8 mouse cellular contexts compared by ENCODE assay signal in genomic region chr8:46010306-46010705, GRCm38 (mm10). TPM values are rescaled to one million over a fixed set of nuclear protein-coding genes. Genes with fewer than 3 reads are reported as not detected.
DNase-seq lines count a peak whose midpoint lies in the region; ATAC-seq and TF ChIP-seq lines count a peak whose summit lies in the region.

No protein-coding gene starts in this region.

- DNase-seq in kidney, adult 18-20 months, result no peak
- no peak for DNase-seq in forebrain, embryonic 11.5 days (ENCODE audit: low spot score)
- DNase-seq in kidney, postnatal 10 days, result peak; percentile 35
- DNase-seq in ovary, adult 18-20 months (ENCODE audit: low spot score), result no peak
- DNase-seq in adrenal gland, adult 8-10 months, result no peak
- DNase-seq in layer of hippocampus, postnatal 25 days (ENCODE audit: extremely low spot score in 1 of 2, low spot score in 1 of 2), result no peak

- peak; percentile 35; the same call in 1 of the 2 replicates for ATAC-seq in kidney, embryonic 14.5 days (ENCODE audit: low FRiP score, low TSS enrichment)
- no peak for ATAC-seq in forebrain, embryonic 11.5 days (replicated peaks; ENCODE audit: low FRiP score)

- no peaks in the 10 kb centered on the region for H3K36me3 ChIP-seq in kidney, embryonic 14.5 days (ENCODE audit: control insufficient read depth, insufficient read depth, low read length)
- H3K36me3 ChIP-seq in forebrain, embryonic 11.5 days (ENCODE audit: control insufficient read depth, insufficient read depth, low read length), result no peaks in the 10 kb centered on the region
- H3K36me3 ChIP-seq in myocyte (ENCODE audit: control insufficient read depth, insufficient read depth), result no peaks in the 10 kb centered on the region

- H3K9me3 ChIP-seq in kidney, embryonic 14.5 days (ENCODE audit: control insufficient read depth, low read length), result no peaks in the 10 kb centered on the region
- H3K9me3 ChIP-seq in forebrain, embryonic 11.5 days (ENCODE audit: control insufficient read depth, low read length), result no peaks in the 10 kb centered on the region

- H3K27ac ChIP-seq in kidney, embryonic 14.5 days (ENCODE audit: low read depth, low read length), result no peak overlapping the region
- no peak overlapping the region for H3K27ac ChIP-seq in forebrain, embryonic 11.5 days (ENCODE audit: low read depth, low read length)

- H3K4me1 ChIP-seq in kidney, embryonic 14.5 days (ENCODE audit: control insufficient read depth, insufficient read depth, low read length), result no peaks in the 10 kb centered on the region
- peaks cover 5% of the 10 kb centered on the region; the same call in 1 of the 2 replicates for H3K4me1 ChIP-seq in forebrain, embryonic 11.5 days (replicated peaks; ENCODE audit: control insufficient read depth, insufficient read depth, low read length)

- no peaks in the 10 kb centered on the region for H3K27me3 ChIP-seq in kidney, embryonic 14.5 days (ENCODE audit: control insufficient read depth, insufficient read depth, low read length)
- no peaks in the 10 kb centered on the region for H3K27me3 ChIP-seq in forebrain, embryonic 11.5 days (ENCODE audit: control insufficient read depth, insufficient read depth, low read length)
- no peaks in the 10 kb centered on the region for H3K27me3 ChIP-seq in myocyte (ENCODE audit: control insufficient read depth, insufficient read depth, insufficient read length)

- TF ChIP-seq POLR2A in myocyte (IDR thresholded peaks at IDR 0.05; ENCODE audit: insufficient read length, low read depth), result no peak

- H3K4me3 ChIP-seq in kidney, embryonic 14.5 days (ENCODE audit: low read length), result no peak overlapping the region
- no peak overlapping the region for H3K4me3 ChIP-seq in forebrain, embryonic 11.5 days (ENCODE audit: low read depth, low read length)
- H3K4me3 ChIP-seq in myocyte, result no peak overlapping the region

- H3ac ChIP-seq in myocyte (ENCODE audit: control insufficient read depth, insufficient read length), result no peak overlapping the region

- no peak overlapping the region for H3K9ac ChIP-seq in kidney, embryonic 14.5 days (ENCODE audit: low read depth, low read length)
- H3K9ac ChIP-seq in forebrain, embryonic 11.5 days (ENCODE audit: low read length), result no peak overlapping the region

- H3K4me2 ChIP-seq in kidney, embryonic 14.5 days (replicated peaks; ENCODE audit: low read depth, low read length), result peak overlapping the region; percentile 19; the same call in 1 of the 2 replicates
- H3K4me2 ChIP-seq in forebrain, embryonic 11.5 days (ENCODE audit: low read depth, low read length, severe bottlenecking), result peak overlapping the region; percentile 36; the same call in 1 of the 2 replicates
- H3K4me2 ChIP-seq in myocyte (ENCODE audit: low read depth), result peak overlapping the region; percentile 18

- no peaks in the 10 kb centered on the region for H3K79me2 ChIP-seq in myocyte (ENCODE audit: control insufficient read depth, insufficient read depth)

- WGBS in kidney, embryonic 14.5 days, result 59% methylated on average over 2 of the region's 2 CpGs
- WGBS in forebrain, embryonic 11.5 days, result 44% methylated on average over 2 of the region's 2 CpGs

TF ChIP-seq in myocyte, 11 proteins besides CTCF, POLR2A, EP300 and RAD21:
- TF ChIP-seq MYOG (IDR thresholded peaks at IDR 0.05; ENCODE audit: control insufficient read depth in 1 of 3, insufficient read depth in 1 of 3, insufficient read length in 2 of 3, low read depth in 2 of 3) (no peak), REST (IDR thresholded peaks at IDR 0.05; ENCODE audit: insufficient read depth, insufficient read length) (no peak), SRF (IDR thresholded peaks at IDR 0.05; ENCODE audit: control insufficient read depth, insufficient read length, low read depth) (no peak), USF1 (IDR thresholded peaks at IDR 0.05; ENCODE audit: low read depth) (no peak), CEBPB (IDR thresholded peaks at IDR 0.05; ENCODE audit: insufficient read depth, poor library complexity, severe bottlenecking) (no peak), TCF3 (IDR thresholded peaks at IDR 0.05; ENCODE audit: insufficient read length, low read depth) (no peak), MAX (IDR thresholded peaks at IDR 0.05; ENCODE audit: low read depth) (no peak), MYOD1 (IDR thresholded peaks at IDR 0.05; ENCODE audit: control insufficient read depth in 1 of 3, insufficient read length in 2 of 3, low read depth in 2 of 3) (no peak), E2F4 (IDR thresholded peaks at IDR 0.05; ENCODE audit: insufficient read depth) (no peak)
TF ChIP-seq in myocyte: peak in this region for 0.

RNA-seq across cellular contexts. Expression of gene Ankrd37, which starts 4.8 kb away (rescaled TPM):
- polyA plus RNA-seq in kidney, embryonic 14.5 days (2014; fragmentation: Nextera tagmentation; extraction: Ambion mirVana), result 17.9 and 25.4 TPM in 2 replicates
- polyA plus RNA-seq in forebrain, embryonic 11.5 days (2014; fragmentation: Nextera tagmentation; extraction: Ambion mirVana), result 13.4 and 15.4 TPM in 2 replicates
- polyA plus RNA-seq in myocyte (2012; fragmentation: generic; extraction: Trizol), result 5.5 TPM
- total RNA-seq in adrenal gland, adult 8-10 months (2022), result 1 to 10 TPM in 2 of 4 experiments, under 1 TPM in 1, not detected in 1; 0.89 to 2.2 (median 1.1) TPM
- 1 to 10 TPM; 8.7 to 9.5 TPM for total RNA-seq in layer of hippocampus, postnatal 25 days (2021)

RNA-seq across cellular contexts. Expression of gene Lrp2bp, which starts 11.2 kb away (rescaled TPM):
- 0.32 and 0.39 TPM in 2 replicates for polyA plus RNA-seq in kidney, embryonic 14.5 days (2014; fragmentation: Nextera tagmentation; extraction: Ambion mirVana)
- polyA plus RNA-seq in forebrain, embryonic 11.5 days (2014; fragmentation: Nextera tagmentation; extraction: Ambion mirVana), result 0.40 and 0.53 TPM in 2 replicates
- 0.08 TPM for polyA plus RNA-seq in myocyte (2012; fragmentation: generic; extraction: Trizol)
- total RNA-seq in adrenal gland, adult 8-10 months (2022), result under 1 TPM; 0.16 to 0.34 (median 0.27) TPM
- total RNA-seq in layer of hippocampus, postnatal 25 days (2021), result under 1 TPM; 0.10 to 0.23 TPM

RNA-seq across cellular contexts. Expression of gene Ufsp2, which starts 35.0 kb away (rescaled TPM):
- polyA plus RNA-seq in kidney, embryonic 14.5 days (2014; fragmentation: Nextera tagmentation; extraction: Ambion mirVana), result 74.1 and 74.9 TPM in 2 replicates
- polyA plus RNA-seq in forebrain, embryonic 11.5 days (2014; fragmentation: Nextera tagmentation; extraction: Ambion mirVana), result 50.3 and 58.0 TPM in 2 replicates
- 17.9 TPM for polyA plus RNA-seq in myocyte (2012; fragmentation: generic; extraction: Trizol)
- total RNA-seq in adrenal gland, adult 8-10 months (2022), result 10 to 100 TPM; 58.7 to 68.6 (median 63.6) TPM
- 10 to 100 TPM; 49.5 to 52.6 TPM for total RNA-seq in layer of hippocampus, postnatal 25 days (2021)

RNA-seq across cellular contexts. Expression of gene 1700029J07Rik, which starts 35.3 kb away (rescaled TPM):
- polyA plus RNA-seq in kidney, embryonic 14.5 days (2014; fragmentation: Nextera tagmentation; extraction: Ambion mirVana), result 4.3 and 4.7 TPM in 2 replicates
- polyA plus RNA-seq in forebrain, embryonic 11.5 days (2014; fragmentation: Nextera tagmentation; extraction: Ambion mirVana), result 3.2 and 4.7 TPM in 2 replicates
- 0.26 TPM for polyA plus RNA-seq in myocyte (2012; fragmentation: generic; extraction: Trizol)
- 1 to 10 TPM; 2.0 to 4.5 (median 3.5) TPM for total RNA-seq in adrenal gland, adult 8-10 months (2022)
- total RNA-seq in layer of hippocampus, postnatal 25 days (2021), result 1 to 10 TPM; 2.1 to 3.9 TPM
